Mouse (Mus musculus) kidney, postnatal 25 days (tissue): ENCODE results near the gene Mark1.
A peak's percentile ranks its signal among the peaks of the same experiment; 100 is the strongest.

Experiments
- DNase-seq, 2 experiments: peaks; one replicate each; pipeline ENCODE4 v3.0.0; 2021; ENCODE audit warnings: mixed read lengths in 2 of 2

Mark1 gene

DNA sequence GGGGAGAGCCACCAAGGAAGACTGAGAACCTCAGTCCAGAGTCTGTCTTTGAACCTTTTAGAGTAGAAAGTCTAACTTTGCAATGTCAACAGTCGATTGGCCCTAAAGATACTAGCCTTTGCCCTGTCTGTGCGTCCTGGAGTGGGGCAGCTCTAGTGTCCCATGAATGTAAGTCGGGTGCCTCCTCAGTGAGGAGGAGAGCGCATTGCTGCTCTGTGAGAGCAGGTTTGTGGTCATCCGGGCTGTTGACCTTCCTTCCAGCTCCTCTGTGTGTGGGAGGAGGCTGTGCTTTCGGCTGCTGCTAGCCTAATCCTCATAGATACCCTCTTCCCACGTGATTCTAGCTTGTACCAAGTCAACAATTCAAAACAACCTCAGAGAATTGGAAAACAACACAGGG lies 148.2 kb downstream of the Mark1 start:
- DNase-seq, result peak; percentile 63 to 85

- DNase-seq, result no peak
Observed at GRCm38 (mm10) chr1:184846973-184847372, 152.4 kb downstream of the Mark1 start.
